Mouse (Mus musculus) embryonic facial prominence, embryonic 12.5 days (tissue): ENCODE measurements around the gene Arid1b. TPM values are rescaled to one million over a fixed set of nuclear protein-coding genes. Genes with fewer than 3 reads are reported as not detected.
A peak's percentile ranks its signal among the peaks of the same experiment; 100 is the strongest.

ENCODE experiments used
- ATAC-seq: fragments of 200-750 bp; cut with Nextera tagmentation; 2 replicates; pipeline ENCODE4 v1.8.0; 2017; ENCODE audit not compliant: insufficient number of reproducible peaks, insufficient read depth, low FRiP score, low TSS enrichment
- H3K27ac ChIP-seq: fragments of 300-500 bp; sonication (generic); 2 replicates; pipeline ENCODE4 v1.5.1; 2016; ENCODE audit warnings: mild to moderate bottlenecking
- H3K27me3 ChIP-seq: fragments of 300-500 bp; sonication (generic); 2 replicates; pipeline ENCODE4 v1.6.1; 2016; ENCODE audit warnings: mild to moderate bottlenecking, moderate library complexity
- H3K36me3 ChIP-seq: fragments of 300-500 bp; sonication (generic); 2 replicates; pipeline ENCODE4 v1.6.1; 2016; ENCODE audit warnings: mild to moderate bottlenecking
- H3K4me1 ChIP-seq: fragments of 300-500 bp; sonication (generic); 2 replicates; pipeline ENCODE4 v1.6.1; 2016
- H3K4me2 ChIP-seq: fragments of 300-500 bp; sonication (generic); replicated peaks from 2 replicates; pipeline ENCODE4 v1.6.1; 2016; ENCODE audit warnings: mild to moderate bottlenecking, moderate library complexity
- H3K4me3 ChIP-seq: fragments of 300-500 bp; sonication (generic); 2 replicates; pipeline ENCODE4 v1.5.1; 2016; ENCODE audit warnings: mild to moderate bottlenecking
- H3K9ac ChIP-seq: fragments of 300-500 bp; sonication (generic); 2 replicates; pipeline ENCODE4 v1.6.1; 2016; ENCODE audit warnings: mild to moderate bottlenecking, moderate library complexity
- H3K9me3 ChIP-seq: fragments of 300-500 bp; sonication (generic); 2 replicates; pipeline ENCODE4 v1.6.1; 2016; ENCODE audit warnings: mild to moderate bottlenecking, moderate library complexity
- WGBS: fragments of 180-500 bp; shearing (Covaris S2); methylation state at CpG from one replicate; pipeline ENCODE4 v1.1.7; 2016; 5-methylcytosine and 5-hydroxymethylcytosine counted together
- polyA plus RNA-seq: library from polyadenylated mRNA; unstranded; fragments of >200 nt; fragmentation: Nextera tagmentation; extraction: Ambion mirVana; gene quantifications from 2 replicates; pipeline ENCODE4 v1.2.1, GENCODE M21; 2016

The Arid1b gene
- polyA plus RNA-seq, 1 experiment from 2014 or later = 18.5 TPM

- H3K9me3 ChIP-seq = no peaks in the 10 kb centered on the region
- no peak for ATAC-seq
- no peak overlapping the region for H3K4me2 ChIP-seq
- H3K27ac ChIP-seq = no peak overlapping the region
- H3K27me3 ChIP-seq = no peaks in the 10 kb centered on the region
- peaks cover 22% of the 10 kb centered on the region for H3K4me1 ChIP-seq
- no peak overlapping the region for H3K4me3 ChIP-seq
- H3K36me3 ChIP-seq = no peaks in the 10 kb centered on the region
- H3K9ac ChIP-seq = no peak overlapping the region
- WGBS = 73% methylated on average over 4 of the region's 4 CpGs
Observed at GRCm38 (mm10) chr17:5185501-5185900, 191.4 kb downstream of the Arid1b start.

- H3K27me3 ChIP-seq = no peaks in the 10 kb centered on the region
- H3K4me2 ChIP-seq = no peak overlapping the region
- H3K9me3 ChIP-seq = no peaks in the 10 kb centered on the region
- no peaks in the 10 kb centered on the region for H3K36me3 ChIP-seq
- H3K27ac ChIP-seq = no peak overlapping the region
- no peak overlapping the region for H3K9ac ChIP-seq
- H3K4me1 ChIP-seq = peaks cover 21% of the 10 kb centered on the region; the same call in 1 of the 2 replicates
- 63% methylated on average over 2 of the region's 2 CpGs for WGBS
- H3K4me3 ChIP-seq = no peak overlapping the region
- ATAC-seq = no peak
Observed at GRCm38 (mm10) chr17:5187546-5187945, 193.4 kb downstream of the Arid1b start.

GRCm38 (mm10) chr17:5188400-5188799, 194.3 kb downstream of the Arid1b start:
- no peak overlapping the region for H3K4me3 ChIP-seq
- H3K9me3 ChIP-seq = no peaks in the 10 kb centered on the region
- peaks cover 21% of the 10 kb centered on the region; the same call in 1 of the 2 replicates for H3K4me1 ChIP-seq
- no peak overlapping the region for H3K4me2 ChIP-seq
- no peaks in the 10 kb centered on the region for H3K27me3 ChIP-seq
- no peak for ATAC-seq
- no peaks in the 10 kb centered on the region for H3K36me3 ChIP-seq
- H3K9ac ChIP-seq = no peak overlapping the region
- H3K27ac ChIP-seq = no peak overlapping the region
- 74% methylated on average over 7 of the region's 7 CpGs for WGBS

- Histone ChIP-seq H3K9me3 (no peaks in the 10 kb centered on the region), H3K27ac (peak overlapping the region; percentile 99), H3K36me3 (no peaks in the 10 kb centered on the region), H3K9ac (peak overlapping the region; percentile 66), H3K4me3 (peak overlapping the region; percentile 53), H3K4me2 (peak overlapping the region; percentile 66), H3K4me1 (peaks cover 29% of the 10 kb centered on the region; the same call in 1 of the 2 replicates), H3K27me3 (no peaks in the 10 kb centered on the region)
- 1% methylated on average over 40 of the region's 40 CpGs for WGBS
- ATAC-seq = peak; percentile 98
Observed at GRCm38 (mm10) chr17:5189551-5190351, 195.6 kb downstream of the Arid1b start.

- WGBS = 31% methylated on average over 3 of the region's 3 CpGs
- H3K4me1 ChIP-seq = peaks cover 29% of the 10 kb centered on the region; the same call in 1 of the 2 replicates
- no peak for ATAC-seq
Observed at GRCm38 (mm10) chr17:5190367-5190766, 196.2 kb downstream of the Arid1b start.

GRCm38 (mm10) chr17:5194157-5194916, 200.2 kb downstream of the Arid1b start:
- ATAC-seq = no peak

More at GRCm38 (mm10) chr17:5190367-5190766, 196.2 kb downstream of the Arid1b start:
- no peaks in the 10 kb centered on the region for H3K27me3 ChIP-seq
- H3K4me2 ChIP-seq = peak overlapping the region; percentile 66
- no peaks in the 10 kb centered on the region for H3K36me3 ChIP-seq
- no peaks in the 10 kb centered on the region for H3K9me3 ChIP-seq
- H3K9ac ChIP-seq = peak overlapping the region; percentile 66; the same call in 1 of the 2 replicates
- H3K27ac ChIP-seq = peak overlapping the region; percentile 99
- H3K4me3 ChIP-seq = peak overlapping the region; percentile 53

GRCm38 (mm10) chr17:5195397-5195796, 201.3 kb downstream of the Arid1b start:
- Histone ChIP-seq H3K27ac (no peak overlapping the region), H3K4me2 (no peak overlapping the region), H3K4me3 (no peak overlapping the region), H3K36me3 (no peaks in the 10 kb centered on the region), H3K9ac (no peak overlapping the region), H3K9me3 (no peaks in the 10 kb centered on the region), H3K4me1 (peaks cover 25% of the 10 kb centered on the region), H3K27me3 (no peaks in the 10 kb centered on the region)
- WGBS = 67% methylated on average over 5 of the region's 5 CpGs
- ATAC-seq = no peak

More at GRCm38 (mm10) chr17:5194157-5194916, 200.2 kb downstream of the Arid1b start:
- Histone ChIP-seq H3K4me2 (no peak overlapping the region), H3K27ac (no peak overlapping the region), H3K36me3 (no peaks in the 10 kb centered on the region), H3K9ac (no peak overlapping the region), H3K9me3 (no peaks in the 10 kb centered on the region), H3K27me3 (no peaks in the 10 kb centered on the region), H3K4me3 (no peak overlapping the region), H3K4me1 (peaks cover 29% of the 10 kb centered on the region)
- WGBS = 87% methylated on average over 8 of the region's 8 CpGs

GRCm38 (mm10) chr17:5196005-5196404, 201.9 kb downstream of the Arid1b start:
- no peak overlapping the region for H3K9ac ChIP-seq
- H3K27me3 ChIP-seq = no peaks in the 10 kb centered on the region
- no peak overlapping the region for H3K4me2 ChIP-seq
- no peaks in the 10 kb centered on the region for H3K9me3 ChIP-seq
- WGBS = 88% methylated on average over 10 of the region's 10 CpGs
- no peaks in the 10 kb centered on the region for H3K36me3 ChIP-seq
- H3K27ac ChIP-seq = no peak overlapping the region
- H3K4me1 ChIP-seq = peaks cover 23% of the 10 kb centered on the region
- ATAC-seq = no peak
- H3K4me3 ChIP-seq = no peak overlapping the region

GRCm38 (mm10) chr17:5196508-5196907, 202.4 kb downstream of the Arid1b start:
- Histone ChIP-seq H3K4me3 (no peak overlapping the region), H3K9me3 (no peaks in the 10 kb centered on the region), H3K4me2 (no peak overlapping the region), H3K36me3 (no peaks in the 10 kb centered on the region), H3K27me3 (no peaks in the 10 kb centered on the region), H3K27ac (no peak overlapping the region), H3K4me1 (peaks cover 21% of the 10 kb centered on the region), H3K9ac (no peak overlapping the region)
- no peak for ATAC-seq
- WGBS = 88% methylated on average over 6 of the region's 6 CpGs

- Histone ChIP-seq H3K9me3 (no peaks in the 10 kb centered on the region), H3K4me3 (no peak overlapping the region), H3K27me3 (no peaks in the 10 kb centered on the region), H3K4me1 (peaks cover 20% of the 10 kb centered on the region), H3K9ac (no peak overlapping the region), H3K4me2 (no peak overlapping the region), H3K36me3 (no peaks in the 10 kb centered on the region), H3K27ac (no peak overlapping the region)
- WGBS = 93% methylated on average over 2 of the region's 2 CpGs
- ATAC-seq = no peak
Observed at GRCm38 (mm10) chr17:5197083-5197482, 203.0 kb downstream of the Arid1b start.

- ATAC-seq = no peak
- Histone ChIP-seq H3K27ac (no peak overlapping the region), H3K4me2 (no peak overlapping the region), H3K9me3 (no peaks in the 10 kb centered on the region), H3K36me3 (no peaks in the 10 kb centered on the region), H3K9ac (no peak overlapping the region), H3K27me3 (no peaks in the 10 kb centered on the region), H3K4me3 (no peak overlapping the region), H3K4me1 (peaks cover 24% of the 10 kb centered on the region)
- 76% methylated on average over 3 of the region's 3 CpGs for WGBS
Observed at GRCm38 (mm10) chr17:5197765-5198164, 203.6 kb downstream of the Arid1b start.

- Histone ChIP-seq H3K27ac (no peak overlapping the region), H3K4me2 (no peak overlapping the region), H3K4me3 (no peak overlapping the region), H3K36me3 (no peaks in the 10 kb centered on the region), H3K9ac (no peak overlapping the region), H3K27me3 (no peaks in the 10 kb centered on the region), H3K9me3 (no peaks in the 10 kb centered on the region), H3K4me1 (peaks cover 28% of the 10 kb centered on the region)
- 69% methylated on average over 6 of the region's 6 CpGs for WGBS
- ATAC-seq = no peak
Observed at GRCm38 (mm10) chr17:5198252-5198651, 204.1 kb downstream of the Arid1b start.
